Mouse (Mus musculus) kidney, adult 2 months (tissue): ENCODE measurements around the gene Parp8.

Experiments
- CTCF ChIP-seq: fragments of 200-500 bp; conservative IDR thresholded peaks from 2 replicates; pipeline ENCODE4 v1.5.1; 2011; ENCODE audit warnings: low read depth, mild to moderate bottlenecking, control low read depth, low read length, moderate library complexity, mixed read lengths; ENCODE audit not compliant: insufficient read depth, insufficient read length
- POLR2A ChIP-seq: fragments of 200-500 bp; IDR thresholded peaks from one replicate; pipeline ENCODE4 v1.6.1; 2011; ENCODE audit warnings: low read depth, low read length, control low read depth

DNA sequence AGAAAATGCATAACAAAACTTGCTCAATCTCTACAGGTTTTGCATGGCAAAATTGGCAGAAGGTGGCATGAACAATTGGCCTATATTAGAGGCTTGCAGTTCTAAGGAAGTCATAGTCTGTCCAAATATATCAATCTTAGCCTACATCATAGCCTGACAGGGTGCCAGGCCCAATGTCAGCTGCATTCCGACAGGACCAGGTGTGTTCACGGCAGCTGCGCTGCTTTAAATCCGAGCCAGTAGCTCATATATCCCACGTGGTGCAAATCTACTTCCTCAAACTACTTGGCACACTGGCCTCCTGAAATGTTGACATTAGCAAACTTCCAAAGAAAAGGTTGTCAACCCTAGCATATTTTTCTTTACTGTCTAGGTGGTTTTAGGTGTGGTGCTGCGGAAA is 6.2 kb upstream of the Parp8 start:
- TF ChIP-seq CTCF, result no peak
- no peak for TF ChIP-seq POLR2A
